Mouse (Mus musculus): ENCODE results near the gene Zscan21. TPM values are rescaled to one million over a fixed set of nuclear protein-coding genes. Genes with fewer than 3 reads are reported as not detected.

Gene Zscan21
- total RNA-seq, 1 experiment, result 15.5 TPM

DNA sequence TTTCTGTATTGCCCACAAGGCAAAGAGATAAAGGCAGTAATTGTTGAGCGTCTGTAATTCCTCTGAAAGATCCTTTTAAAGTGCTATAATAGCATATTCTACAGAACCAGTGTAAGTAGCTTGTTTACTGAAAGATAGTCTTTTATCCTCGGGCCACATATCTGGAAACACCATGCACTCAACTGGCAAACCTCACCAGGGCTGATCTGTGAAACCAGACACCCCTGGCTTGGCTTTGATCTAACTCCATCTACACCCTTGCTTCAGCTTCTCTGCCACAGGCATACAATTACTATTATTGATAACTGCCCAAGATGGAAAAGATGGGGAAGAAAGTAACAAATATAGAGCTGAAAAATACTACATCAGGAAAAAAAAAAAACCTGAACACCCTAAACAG is 32.2 kb upstream of the Zscan21 start:
- Histone ChIP-seq H3K9ac (ENCODE audit: insufficient read depth, low read depth, low read length, poor library complexity, severe bottlenecking) (no peak overlapping the region), H3K36me3 (ENCODE audit: control insufficient read depth, insufficient read depth, low read length, poor library complexity, severe bottlenecking) (peaks cover 3% of the 10 kb centered on the region; the same call in 1 of the 2 replicates), H3K9me3 (ENCODE audit: control insufficient read depth, insufficient read depth, low read depth, low read length) (no peaks in the 10 kb centered on the region), H3K27ac (ENCODE audit: insufficient read depth, low read depth, low read length, poor library complexity, severe bottlenecking) (no peak overlapping the region), H3K4me1 (ENCODE audit: control insufficient read depth in 2 of 2, insufficient read depth in 2 of 2, low read length in 2 of 2, poor library complexity in 1 of 2) (peaks cover 6 to 12% of the 10 kb centered on the region in 2 experiments), H3K4me3 (ENCODE audit: insufficient read depth in 1 of 2, low read depth in 1 of 2, low read length in 2 of 2, poor library complexity in 1 of 2, severe bottlenecking in 1 of 2) (peak overlapping the region in 1 of 2 experiments; percentile 99; a peak in 2 of 4 replicates)
- TF ChIP-seq CHD2 (IDR thresholded peaks at IDR 0.05; ENCODE audit: low read depth, low read length), result no peak
- TF ChIP-seq ZC3H11A (IDR thresholded peaks at IDR 0.05; ENCODE audit: borderline replicate concordance, low read depth, low read length), result no peak
- TF ChIP-seq ZNF384 (IDR thresholded peaks at IDR 0.05; ENCODE audit: low read depth, low read length), result no peak
- TF ChIP-seq MAFK (IDR thresholded peaks at IDR 0.05; ENCODE audit: insufficient read depth, low read depth, low read length), result no peak
- TF ChIP-seq HCFC1 (IDR thresholded peaks at IDR 0.05; ENCODE audit: borderline replicate concordance, insufficient read depth, low read length), result no peak
- no peak for DNase-seq (ENCODE audit: low read depth, low spot score)
- in situ Hi-C loops (cut with MboI; ENCODE audit: low sequenced_read_pairs in 2 of 2, unreplicated experiment in 2 of 2), result no loop called here

DNA sequence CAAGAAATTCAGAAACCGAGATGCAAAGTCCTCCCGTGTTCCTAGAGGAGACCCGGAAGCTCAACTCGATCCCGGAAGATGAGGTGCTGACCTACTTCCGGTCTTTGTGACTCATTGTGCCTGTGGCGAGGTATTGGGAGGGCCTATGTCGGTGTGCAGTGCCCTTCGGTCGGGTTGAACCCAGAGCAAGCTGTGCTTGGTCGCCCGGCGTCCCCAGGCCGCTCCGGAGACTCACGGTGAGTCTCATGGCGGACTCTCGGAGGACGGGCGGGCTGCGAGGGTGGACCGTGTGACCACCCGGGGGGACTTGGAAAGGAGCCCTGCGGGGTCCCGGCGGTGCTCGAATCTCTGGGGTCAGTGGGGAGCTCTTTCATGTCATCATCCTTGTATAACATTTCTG is 31.7 kb upstream of the Zscan21 start, which contains the start of gene Zkscan1:
Gene Zkscan1 (plus strand): TSS at position 89 of the 400 bp plus-strand sequence.
- Histone ChIP-seq H3K4me3 (ENCODE audit: insufficient read depth in 1 of 2, low read depth in 1 of 2, low read length in 2 of 2, poor library complexity in 1 of 2, severe bottlenecking in 1 of 2) (peak within 1 kb of the TSS; percentile 95 to 99), H3K27ac (ENCODE audit: insufficient read depth, low read depth, low read length, poor library complexity, severe bottlenecking) (peak within 1 kb of the TSS; percentile 49; the same call in 1 of the 2 replicates), H3K9me3 (ENCODE audit: control insufficient read depth, insufficient read depth, low read depth, low read length) (no peaks in the 10 kb centered on the region), H3K36me3 (ENCODE audit: control insufficient read depth, insufficient read depth, low read length, poor library complexity, severe bottlenecking) (peaks cover 3% of the 10 kb centered on the region; the same call in 1 of the 2 replicates), H3K9ac (ENCODE audit: insufficient read depth, low read depth, low read length, poor library complexity, severe bottlenecking) (peak within 1 kb of the TSS; percentile 97), H3K4me1 (ENCODE audit: control insufficient read depth in 2 of 2, insufficient read depth in 2 of 2, low read length in 2 of 2, poor library complexity in 1 of 2) (peaks cover 6 to 13% of the 10 kb centered on the region in 2 experiments)
- in situ Hi-C loops (cut with MboI; ENCODE audit: low sequenced_read_pairs in 2 of 2, unreplicated experiment in 2 of 2), result no loop called here
- TF ChIP-seq CHD2 (IDR thresholded peaks at IDR 0.05; ENCODE audit: low read depth, low read length) (no peak), ZC3H11A (IDR thresholded peaks at IDR 0.05; ENCODE audit: borderline replicate concordance, low read depth, low read length) (no peak), MAFK (IDR thresholded peaks at IDR 0.05; ENCODE audit: insufficient read depth, low read depth, low read length) (no peak), HCFC1 (IDR thresholded peaks at IDR 0.05; ENCODE audit: borderline replicate concordance, insufficient read depth, low read length) (peak; percentile 78; the same call in 1 of the 2 replicates), ZNF384 (IDR thresholded peaks at IDR 0.05; ENCODE audit: low read depth, low read length) (no peak)
- peak; percentile 76 for DNase-seq (ENCODE audit: low read depth, low spot score)

DNA sequence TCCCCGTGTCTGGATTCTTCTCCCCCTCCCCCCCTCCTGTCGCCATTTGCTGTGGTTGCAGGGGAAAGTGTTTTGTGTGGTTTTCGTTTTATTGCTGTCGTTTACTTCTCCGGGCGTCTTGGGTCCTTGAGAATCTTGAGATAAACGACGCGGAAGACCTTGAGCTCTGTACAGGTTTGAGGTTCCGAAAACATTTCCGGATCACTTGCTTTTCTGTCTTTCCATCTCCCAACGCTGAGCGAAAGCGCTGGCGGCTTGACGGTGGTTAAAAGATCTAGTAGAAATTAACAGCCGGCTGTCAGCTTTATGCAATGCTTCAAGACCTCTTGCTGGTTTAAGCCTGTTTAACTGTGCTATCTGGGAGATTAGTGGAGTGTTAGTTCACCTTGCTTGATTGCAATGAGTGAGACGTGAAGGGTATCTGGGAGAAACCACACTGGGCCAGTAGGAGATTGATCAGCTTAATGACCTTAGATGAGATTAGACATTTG is 31.2 kb upstream of the Zscan21 start:
- H3K9me3 ChIP-seq (ENCODE audit: control insufficient read depth, insufficient read depth, low read depth, low read length), result no peaks in the 10 kb centered on the region
- H3K4me3 ChIP-seq (ENCODE audit: insufficient read depth in 1 of 2, low read depth in 1 of 2, low read length in 2 of 2, poor library complexity in 1 of 2, severe bottlenecking in 1 of 2), result peak overlapping the region; percentile 95 to 99
- H3K27ac ChIP-seq (ENCODE audit: insufficient read depth, low read depth, low read length, poor library complexity, severe bottlenecking), result no peak overlapping the region
- H3K9ac ChIP-seq (ENCODE audit: insufficient read depth, low read depth, low read length, poor library complexity, severe bottlenecking), result peak overlapping the region; percentile 97
- in situ Hi-C loops (cut with MboI; ENCODE audit: low sequenced_read_pairs in 2 of 2, unreplicated experiment in 2 of 2), result no loop called here
- H3K4me1 ChIP-seq (ENCODE audit: control insufficient read depth in 2 of 2, insufficient read depth in 2 of 2, low read length in 2 of 2, poor library complexity in 1 of 2), result peaks cover 6 to 13% of the 10 kb centered on the region in 2 experiments
- no peak for DNase-seq (ENCODE audit: low read depth, low spot score)
- peaks cover 3% of the 10 kb centered on the region; the same call in 1 of the 2 replicates for H3K36me3 ChIP-seq (ENCODE audit: control insufficient read depth, insufficient read depth, low read length, poor library complexity, severe bottlenecking)
- TF ChIP-seq MAFK (IDR thresholded peaks at IDR 0.05; ENCODE audit: insufficient read depth, low read depth, low read length) (no peak), ZC3H11A (IDR thresholded peaks at IDR 0.05; ENCODE audit: borderline replicate concordance, low read depth, low read length) (no peak)

DNA sequence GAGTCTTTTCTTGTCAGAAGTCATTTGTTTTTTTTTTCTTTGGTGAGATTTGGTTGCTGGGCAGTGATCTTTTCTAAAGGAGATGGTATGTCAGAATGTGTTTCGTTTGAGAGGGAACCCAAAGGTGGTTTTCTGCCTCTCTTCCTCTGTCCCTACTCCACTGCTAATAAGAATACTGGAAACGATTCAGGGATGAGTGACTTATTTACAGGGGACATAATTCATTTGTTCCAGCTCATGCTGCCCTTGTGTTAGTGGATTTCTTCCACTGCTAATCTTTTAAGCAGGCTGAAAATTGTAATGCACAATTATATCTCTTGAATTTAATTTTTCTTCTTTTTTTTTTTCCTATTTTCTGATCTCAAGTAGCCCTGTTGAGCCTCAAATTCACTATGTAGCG is 29.9 kb upstream of the Zscan21 start:
- no peak for DNase-seq (ENCODE audit: low read depth, low spot score)
- peaks cover 6% of the 10 kb centered on the region in 2 experiments for H3K4me1 ChIP-seq (ENCODE audit: control insufficient read depth in 2 of 2, insufficient read depth in 2 of 2, low read length in 2 of 2, poor library complexity in 1 of 2)
- TF ChIP-seq CHD2 (IDR thresholded peaks at IDR 0.05; ENCODE audit: low read depth, low read length) (no peak), HCFC1 (IDR thresholded peaks at IDR 0.05; ENCODE audit: borderline replicate concordance, insufficient read depth, low read length) (no peak), ZNF384 (IDR thresholded peaks at IDR 0.05; ENCODE audit: low read depth, low read length) (no peak), MAFK (IDR thresholded peaks at IDR 0.05; ENCODE audit: insufficient read depth, low read depth, low read length) (no peak), ZC3H11A (IDR thresholded peaks at IDR 0.05; ENCODE audit: borderline replicate concordance, low read depth, low read length) (no peak)
- H3K27ac ChIP-seq (ENCODE audit: insufficient read depth, low read depth, low read length, poor library complexity, severe bottlenecking), result no peak overlapping the region
- peaks cover 3% of the 10 kb centered on the region; the same call in 1 of the 2 replicates for H3K36me3 ChIP-seq (ENCODE audit: control insufficient read depth, insufficient read depth, low read length, poor library complexity, severe bottlenecking)
- in situ Hi-C loops (cut with MboI; ENCODE audit: low sequenced_read_pairs in 2 of 2, unreplicated experiment in 2 of 2), result no loop called here
- H3K9ac ChIP-seq (ENCODE audit: insufficient read depth, low read depth, low read length, poor library complexity, severe bottlenecking), result no peak overlapping the region
- no peaks in the 10 kb centered on the region for H3K9me3 ChIP-seq (ENCODE audit: control insufficient read depth, insufficient read depth, low read depth, low read length)
- no peak overlapping the region for H3K4me3 ChIP-seq (ENCODE audit: insufficient read depth in 1 of 2, low read depth in 1 of 2, low read length in 2 of 2, poor library complexity in 1 of 2, severe bottlenecking in 1 of 2)
